Mouse (Mus musculus) adrenal gland, postnatal 10 days (tissue): ENCODE data around the gene Tmem150a. TPM values are rescaled to one million over a fixed set of nuclear protein-coding genes. Genes with fewer than 3 reads are reported as not detected.

Experiments used
- DNase-seq: peaks from one replicate; pipeline ENCODE4 v3.0.0; 2021; ENCODE audit warnings: mixed read lengths
- total RNA-seq, 2 experiments: library from RNA; stranded (reverse); gene quantifications; 2 replicates each; pipeline ENCODE4 v1.2.3; 2021

Gene Tmem150a
- total RNA-seq, 2 experiments from 2014 or later, result 27.8 to 27.9 TPM

DNA sequence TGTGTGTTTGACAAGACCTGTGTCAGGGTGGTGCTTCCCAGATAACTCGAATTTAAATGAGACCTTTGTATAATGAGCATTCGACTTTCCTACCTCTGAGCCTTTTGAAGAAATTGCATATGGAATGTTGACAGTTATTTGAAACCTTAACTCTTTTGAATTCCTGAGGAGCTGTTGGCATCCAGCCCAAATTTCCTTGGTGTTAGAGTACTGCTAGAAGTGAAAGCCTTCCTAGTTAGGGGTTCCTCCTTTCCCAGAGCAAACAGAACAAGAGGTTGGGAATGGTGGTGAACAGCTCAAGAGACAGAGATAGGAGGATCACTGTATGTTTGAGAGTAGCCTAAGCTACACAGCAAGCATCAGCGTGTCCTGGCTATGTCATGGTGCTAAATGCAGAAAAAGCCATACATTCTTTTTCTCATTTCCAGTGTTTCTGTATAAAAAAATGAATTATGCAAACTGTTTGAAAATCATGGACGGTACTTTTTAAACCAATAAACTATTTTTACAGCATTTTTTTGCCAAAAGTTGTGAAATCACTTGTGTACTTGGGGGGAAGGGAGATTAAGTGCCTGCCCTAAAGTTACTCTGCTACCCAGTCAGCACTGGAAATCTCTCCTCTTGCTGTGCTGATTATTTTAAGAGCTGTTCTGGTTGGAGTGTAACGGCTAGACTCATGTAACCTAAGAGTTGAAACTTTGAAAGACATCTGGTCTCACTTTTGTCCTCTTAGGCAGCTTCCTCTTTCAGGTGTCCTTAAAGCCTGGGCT is 2.4 kb upstream of the Tmem150a start:
- no peak for DNase-seq

GRCm38 (mm10) chr6:72354025-72354424 is 1.2 kb upstream of the Tmem150a start:
- no peak for DNase-seq

DNA sequence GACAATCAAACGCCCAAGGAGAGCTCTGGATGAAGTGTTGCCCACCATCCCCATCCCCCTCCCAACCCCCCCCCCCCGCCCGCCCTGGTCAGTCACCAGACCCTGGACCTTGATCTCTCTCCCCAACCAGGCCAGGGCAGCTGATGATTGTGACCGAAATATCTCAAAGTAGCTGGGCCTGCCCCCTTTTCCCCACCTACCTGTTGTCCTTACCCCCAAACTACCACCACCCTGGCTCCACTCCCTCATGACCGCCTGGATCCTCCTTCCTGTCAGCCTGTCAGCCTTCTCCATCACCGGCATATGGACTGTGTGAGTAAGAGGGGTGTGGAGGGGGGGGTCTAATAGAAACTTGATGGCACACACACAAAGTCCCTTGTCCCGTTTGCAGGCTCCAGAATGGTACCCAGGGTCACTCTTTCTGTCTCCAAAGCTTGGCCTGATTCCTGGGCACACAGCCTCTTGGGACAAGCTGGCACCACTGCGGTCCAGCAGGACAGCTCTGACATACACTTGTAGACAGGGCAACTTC is 820 bp downstream of the Tmem150a start:
- DNase-seq, result peak; percentile 71

GRCm38 (mm10) chr6:72357164-72358079 is 2.2 kb downstream of the Tmem150a start:
- no peak for DNase-seq

DNA sequence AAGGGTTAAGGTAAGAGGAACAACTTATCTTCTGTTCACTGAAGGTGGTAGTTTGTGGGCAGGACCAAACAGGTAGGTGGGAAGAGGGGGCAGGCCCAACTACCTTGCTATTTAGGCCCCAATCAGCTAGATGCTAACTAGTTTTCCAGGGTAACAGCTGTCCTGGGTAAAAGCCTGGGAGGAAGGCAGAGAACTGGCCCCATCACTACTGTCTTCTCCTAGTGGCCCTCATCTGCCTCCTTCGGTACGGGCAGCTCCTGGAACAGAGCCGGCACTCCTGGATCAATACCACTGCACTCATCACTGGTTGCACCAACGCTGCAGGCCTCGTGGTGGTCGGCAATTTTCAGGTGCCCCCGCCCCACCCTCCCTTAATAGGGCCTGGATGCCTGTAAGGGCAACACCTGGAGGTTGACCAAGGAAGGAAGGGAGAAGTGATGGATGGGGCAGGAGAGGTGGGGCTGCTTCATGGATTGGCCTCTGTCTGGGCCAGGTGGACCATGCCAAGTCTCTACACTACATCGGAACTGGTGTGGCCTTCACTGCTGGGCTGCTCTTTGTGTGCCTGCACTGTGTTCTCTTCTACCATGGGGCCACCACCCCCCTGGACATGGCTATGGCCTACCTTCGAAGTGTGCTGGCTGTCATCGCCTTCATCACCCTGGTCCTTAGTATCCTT is 3.0 kb downstream of the Tmem150a start:
- no peak for DNase-seq

GRCm38 (mm10) chr6:72359343-72359742 is 4.1 kb downstream of the Tmem150a start:
- DNase-seq, result no peak

GRCm38 (mm10) chr6:72359891-72360598 is 4.8 kb downstream of the Tmem150a start:
- DNase-seq, result peak; percentile 30

DNA sequence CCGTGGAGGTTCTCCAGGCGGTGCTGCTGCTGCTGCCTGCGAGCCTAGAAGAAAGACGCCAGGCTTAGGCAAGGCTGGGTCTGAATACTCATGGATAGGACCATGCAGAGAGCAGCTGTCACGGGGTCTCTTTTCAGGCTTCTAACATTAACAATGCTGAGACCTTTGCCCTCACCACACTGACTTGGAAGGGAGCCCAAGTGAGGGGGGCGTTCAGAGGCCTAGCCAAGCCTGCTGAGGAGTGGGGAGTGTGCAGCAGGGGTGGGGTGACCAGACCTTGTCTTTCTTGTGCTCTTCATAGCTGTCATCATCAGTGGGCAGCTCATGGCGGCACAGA is 5.3 kb downstream of the Tmem150a start:
- DNase-seq, result peak; percentile 24

DNA sequence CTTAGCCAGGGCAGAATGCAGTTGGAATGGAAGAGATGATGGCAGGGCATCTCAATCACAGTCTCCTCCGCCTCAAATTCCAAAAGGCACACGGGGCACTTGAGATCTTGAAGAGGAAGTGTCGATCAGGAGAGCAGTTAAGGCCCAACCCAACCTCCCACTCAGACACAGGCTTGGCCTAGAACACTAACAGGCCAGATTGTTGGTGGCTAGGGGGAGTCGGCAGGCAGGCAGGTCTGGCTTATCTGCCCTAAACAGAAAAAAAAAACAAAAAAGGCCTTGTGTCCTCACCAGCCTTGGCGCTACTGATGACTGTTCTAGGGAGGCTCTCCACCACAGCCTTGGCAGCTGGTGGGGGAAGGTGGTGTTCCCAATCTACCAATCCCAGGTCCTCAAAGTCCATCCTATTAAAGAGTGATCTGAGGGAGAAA is 5.9 kb downstream of the Tmem150a start:
- DNase-seq, result peak; percentile 70

- peak; percentile 96 for DNase-seq
Measured at GRCm38 (mm10) chr6:72362132-72363028, 7.1 kb downstream of the Tmem150a start.

GRCm38 (mm10) chr6:72364009-72364408 is 8.8 kb downstream of the Tmem150a start:
- DNase-seq, result no peak

DNA sequence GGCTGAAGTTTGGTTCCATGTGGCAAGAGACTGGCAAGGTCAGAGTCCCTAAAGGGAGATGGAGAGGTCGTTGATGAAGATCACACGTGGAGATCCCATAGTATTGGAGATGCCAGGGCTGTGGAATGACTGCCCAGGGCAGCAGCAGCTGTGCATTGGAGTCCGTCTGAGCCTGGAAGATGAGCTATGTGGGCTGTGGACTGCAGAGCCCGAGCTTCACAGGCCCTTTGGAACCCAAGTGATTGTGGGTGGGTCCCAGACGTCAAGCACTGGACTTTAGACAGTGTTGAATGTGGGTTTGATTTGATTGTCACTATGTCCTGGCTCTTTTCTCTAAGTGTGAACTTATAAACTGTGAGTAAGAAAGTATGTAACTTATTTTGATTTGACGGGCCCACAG is 9.7 kb downstream of the Tmem150a start:
- DNase-seq, result no peak

DNA sequence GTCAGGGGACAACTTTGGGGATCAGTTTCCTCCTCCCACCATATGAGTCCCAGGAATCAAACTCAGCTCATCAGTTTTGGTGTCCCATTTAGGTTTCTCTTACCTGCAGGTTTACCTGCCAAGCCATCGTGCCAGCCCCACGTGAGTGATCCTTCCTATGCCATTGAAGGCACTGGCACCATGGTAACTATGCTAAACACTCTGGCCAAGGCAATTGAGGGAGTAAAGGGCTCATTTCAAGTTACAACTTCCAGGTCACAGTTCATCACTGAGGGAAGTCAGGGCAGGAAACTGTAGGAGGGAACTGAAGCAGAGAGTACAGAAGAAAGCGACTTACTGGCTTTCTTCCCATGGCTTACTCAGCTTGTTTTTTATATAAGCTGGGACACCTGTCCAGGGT is 11.1 kb downstream of the Tmem150a start:
- DNase-seq, result no peak

- DNase-seq, result no peak
Measured at GRCm38 (mm10) chr6:72366844-72367443, 11.7 kb downstream of the Tmem150a start, which contains the start of gene Rnf181. Gene Rnf181, minus strand, starts transcription at chr6:72366956.

- DNase-seq, result no peak
Measured at GRCm38 (mm10) chr6:72367460-72367974, 12.3 kb downstream of the Tmem150a start.

- no peak for DNase-seq
Measured at GRCm38 (mm10) chr6:72369557-72369956, 14.3 kb downstream of the Tmem150a start.

- DNase-seq, result peak; percentile 77
Measured at GRCm38 (mm10) chr6:72370091-72370490, 14.8 kb downstream of the Tmem150a start.

- DNase-seq, result peak; percentile 33
Measured at GRCm38 (mm10) chr6:72371147-72371546, 15.9 kb downstream of the Tmem150a start.

DNA sequence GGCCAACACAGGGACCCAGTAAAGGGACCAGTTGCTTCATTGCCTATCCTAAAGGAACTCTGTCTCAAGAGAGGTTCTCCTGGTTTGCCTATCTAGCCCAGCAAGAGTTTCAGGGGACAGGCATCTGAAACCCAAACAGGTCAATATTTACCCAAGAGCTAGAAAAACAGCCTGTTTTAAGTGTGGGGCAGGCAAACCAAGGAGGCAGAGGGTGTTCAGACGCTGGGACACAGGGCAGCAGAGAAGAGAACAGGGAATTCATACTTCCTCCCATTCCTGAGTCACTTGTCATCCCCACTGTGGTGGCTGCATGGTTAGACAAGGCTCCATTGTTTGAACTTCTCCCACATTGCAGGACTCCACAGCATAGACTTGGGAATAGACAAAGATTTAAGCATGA is 16.3 kb downstream of the Tmem150a start:
- DNase-seq, result no peak

- no peak for DNase-seq
Measured at GRCm38 (mm10) chr6:72373184-72373583, 17.9 kb downstream of the Tmem150a start.
